Comparison of ENCODE assay signal across 31 mouse cellular contexts in genomic region chr10:82746988-82747850, GRCm38 (mm10). TPM values are rescaled to one million over a fixed set of nuclear protein-coding genes. Genes with fewer than 3 reads are reported as not detected.
A peak's percentile ranks its signal among the peaks of the same experiment; 100 is the strongest.
DNase-seq lines count a peak whose midpoint lies in the region; ATAC-seq and TF ChIP-seq lines count a peak whose summit lies in the region.
"Had no signal": no experiment of that assay in that cellular context is flagged by ENCODE, and none has a peak within 500 bp of the region (broad histone marks: within the 10 kb centered on the region; RNA-seq: fewer than 3 reads in every experiment).

No protein-coding gene starts in this region.

- no peak for TF ChIP-seq POLR2A in ES-Bruce4 (IDR thresholded peaks at IDR 0.05; ENCODE audit: insufficient read depth, low read length)

- H3K27me3 ChIP-seq in ES-Bruce4 (ENCODE audit: control insufficient read depth, insufficient read depth, low read length, poor library complexity, severe bottlenecking): no peaks in the 10 kb centered on the region
- no peaks in the 10 kb centered on the region for H3K27me3 ChIP-seq in stomach, postnatal 0 days (ENCODE audit: control insufficient read depth, insufficient read depth, low read length)
- H3K27me3 ChIP-seq: CH12.LX; embryonic facial prominence, embryonic 12.5 days; forebrain, embryonic 15.5 days; hindbrain, embryonic 12.5 days; limb, embryonic 13.5 days; liver, embryonic 13.5 days; midbrain, embryonic 12.5 days; neural tube, embryonic 15.5 days had no signal

- ATAC-seq in stomach, postnatal 0 days (ENCODE audit: low FRiP score, low TSS enrichment): 0 out of 2 replicates have a peak, but pooled peaks have one; percentile 28
- ATAC-seq: forebrain, embryonic 15.5 days; hindbrain, postnatal 0 days; intestine, postnatal 0 days; lung, postnatal 0 days had no signal

- peaks cover 45% of the 10 kb centered on the region for H3K36me3 ChIP-seq in ES-Bruce4 (ENCODE audit: control insufficient read depth, insufficient read depth, low read length, poor library complexity, severe bottlenecking)
- H3K36me3 ChIP-seq in stomach, postnatal 0 days (ENCODE audit: control insufficient read depth, insufficient read depth, low read length): peaks cover 24% of the 10 kb centered on the region

- peak; percentile 46; the same call in 1 of the 2 replicates for TF ChIP-seq EP300 in ES-Bruce4 (IDR thresholded peaks at IDR 0.05; ENCODE audit: insufficient read depth, low read depth, low read length)
- TF ChIP-seq EP300 in stomach, postnatal 0 days (optimal IDR thresholded peaks at IDR 0.05): no peak

- H3K9me3 ChIP-seq in ES-Bruce4 (replicated peaks; ENCODE audit: control insufficient read depth, insufficient read depth, low read length, poor library complexity, severe bottlenecking): no peaks in the 10 kb centered on the region
- H3K9me3 ChIP-seq in stomach, postnatal 0 days (ENCODE audit: control insufficient read depth, low read length): no peaks in the 10 kb centered on the region
- H3K9me3 ChIP-seq: embryonic facial prominence, embryonic 12.5 days; forebrain, embryonic 10.5 days; forebrain, embryonic 15.5 days; hindbrain, embryonic 12.5 days; limb, embryonic 13.5 days; liver, embryonic 13.5 days; midbrain, embryonic 12.5 days; neural tube, embryonic 15.5 days had no signal

- H3K4me2 ChIP-seq in stomach, postnatal 0 days (replicated peaks; ENCODE audit: low read depth): no peak overlapping the region
- H3K4me2 ChIP-seq: embryonic facial prominence, embryonic 12.5 days; forebrain, embryonic 15.5 days; hindbrain, embryonic 12.5 days; limb, embryonic 13.5 days; liver, embryonic 13.5 days; midbrain, embryonic 12.5 days; neural tube, embryonic 15.5 days had no signal

- WGBS in stomach, postnatal 0 days: 82% methylated on average over 15 of the region's 15 CpGs

- H3K4me3 ChIP-seq in layer of hippocampus, adult 2 months: no peak overlapping the region
- no peak overlapping the region for H3K4me3 ChIP-seq in ES-Bruce4 (ENCODE audit: low read depth, low read length)
- no peak overlapping the region for H3K4me3 ChIP-seq in stomach, postnatal 0 days (ENCODE audit: low read depth, low read length)
- H3K4me3 ChIP-seq: embryonic facial prominence, embryonic 12.5 days; forebrain, embryonic 10.5 days; forebrain, embryonic 15.5 days; hindbrain, embryonic 12.5 days; limb, embryonic 13.5 days; liver, embryonic 13.5 days; midbrain, embryonic 12.5 days; neural tube, embryonic 15.5 days had no signal

- TF ChIP-seq CTCF in layer of hippocampus, adult 2 months (conservative IDR thresholded peaks at IDR 0.05): no peak
- TF ChIP-seq CTCF in ES-Bruce4 (IDR thresholded peaks at IDR 0.05; ENCODE audit: low read depth, low read length): no peak
- TF ChIP-seq CTCF in stomach, postnatal 0 days (IDR thresholded peaks at IDR 0.05; ENCODE audit: low read depth): no peak

- H3K4me1 ChIP-seq in ES-Bruce4 (ENCODE audit: control insufficient read depth, insufficient read depth, low read length): peaks cover 5% of the 10 kb centered on the region
- H3K4me1 ChIP-seq in stomach, postnatal 0 days (replicated peaks; ENCODE audit: control insufficient read depth, insufficient read depth): no peaks in the 10 kb centered on the region
- H3K4me1 ChIP-seq: embryonic facial prominence, embryonic 12.5 days; forebrain, embryonic 10.5 days; forebrain, embryonic 15.5 days; hindbrain, embryonic 12.5 days; limb, embryonic 13.5 days; midbrain, embryonic 12.5 days; neural tube, embryonic 15.5 days had no signal

- H3K27ac ChIP-seq in layer of hippocampus, adult 2 months: peak overlapping the region; percentile 23; the same call in 1 of the 2 replicates
- H3K27ac ChIP-seq in ES-Bruce4 (ENCODE audit: insufficient read depth, low read length): peak overlapping the region; percentile 27
- no peak overlapping the region for H3K27ac ChIP-seq in stomach, postnatal 0 days (replicated peaks)
- H3K27ac ChIP-seq: embryonic facial prominence, embryonic 12.5 days; forebrain, embryonic 10.5 days; forebrain, embryonic 15.5 days; hindbrain, embryonic 12.5 days; hindbrain, postnatal 0 days; limb, embryonic 13.5 days; liver, embryonic 13.5 days; midbrain, embryonic 12.5 days; neural tube, embryonic 15.5 days had no signal

- no peak for DNase-seq in layer of hippocampus, adult 2 months (ENCODE audit: low spot score in 2 of 2)
- DNase-seq in layer of hippocampus, postnatal 14 days (ENCODE audit: low spot score in 2 of 2): no peak
- DNase-seq in R1 (ENCODE audit: low read depth, low spot score): peak; percentile 75
- DNase-seq in stomach, postnatal 0 days (ENCODE audit: low spot score): no peak
- no peak for DNase-seq in neural tube, embryonic 10.5 days (ENCODE audit: extremely low spot score, low spot score)
- no peak for DNase-seq in urinary bladder, adult 18-20 months (ENCODE audit: low spot score in 2 of 2)
- DNase-seq: adrenal gland, postnatal 14 days; B cell, adult 2 months; cerebellum, adult 11-12 months; cerebellum, adult 9-11 months; embryo, embryonic 11 days; heart, postnatal 14 days; kidney, adult 9 months; kidney, postnatal 10 days; layer of hippocampus, adult 9-11 months; liver, embryonic 13.5 days; lung, adult 18-20 months; retina, postnatal 1 day; right cerebral cortex, postnatal 14 days had no signal

- no peak overlapping the region for H3K9ac ChIP-seq in ES-Bruce4 (ENCODE audit: low read depth, poor library complexity, severe bottlenecking)
- H3K9ac ChIP-seq in stomach, postnatal 0 days (ENCODE audit: low read length): no peak overlapping the region
- H3K9ac ChIP-seq: embryonic facial prominence, embryonic 12.5 days; forebrain, embryonic 15.5 days; hindbrain, embryonic 12.5 days; limb, embryonic 13.5 days; liver, embryonic 13.5 days; midbrain, embryonic 12.5 days; neural tube, embryonic 15.5 days had no signal

RNA-seq across cellular contexts. Expression of gene Nfyb, which starts 16.7 kb away (rescaled TPM):
- total RNA-seq in layer of hippocampus, adult 2 months (2021): 10 to 100 TPM; 67.7 to 67.8 TPM
- 10 to 100 TPM; 50.2 to 63.3 TPM for total RNA-seq in layer of hippocampus, postnatal 14 days (2021)
- polyA plus RNA-seq in ES-Bruce4 (2011; ENCODE audit: insufficient read depth, insufficient read length, low read depth, missing spikeins): 101 and 114 TPM in 2 replicates
- 20.3 and 23.8 TPM in 2 replicates for polyA plus RNA-seq in stomach, postnatal 0 days (2015; fragmentation: Nextera tagmentation; extraction: Ambion mirVana)

RNA-seq across cellular contexts. Expression of gene Hcfc2, which starts 51.3 kb away (rescaled TPM):
- total RNA-seq in layer of hippocampus, adult 2 months (2021): 10 to 100 TPM; 46.7 to 51.5 TPM
- total RNA-seq in layer of hippocampus, postnatal 14 days (2021): 10 to 100 TPM; 35.5 to 36.2 TPM
- 7.9 and 8.6 TPM in 2 replicates for polyA plus RNA-seq in ES-Bruce4 (2011; ENCODE audit: insufficient read depth, insufficient read length, low read depth, missing spikeins)
- 18.8 and 19.2 TPM in 2 replicates for polyA plus RNA-seq in stomach, postnatal 0 days (2015; fragmentation: Nextera tagmentation; extraction: Ambion mirVana)

RNA-seq across cellular contexts. Expression of gene Glt8d2, which starts 56.8 kb away (rescaled TPM):
- total RNA-seq in layer of hippocampus, adult 2 months (2021): 10 to 100 TPM; 17.9 to 18.6 TPM
- 1 to 10 TPM; 6.8 to 7.2 TPM for total RNA-seq in layer of hippocampus, postnatal 14 days (2021)
- polyA plus RNA-seq in ES-Bruce4 (2011; ENCODE audit: insufficient read depth, insufficient read length, low read depth, missing spikeins): not detected in 2 replicates
- polyA plus RNA-seq in stomach, postnatal 0 days (2015; fragmentation: Nextera tagmentation; extraction: Ambion mirVana): 3.0 TPM in 2 replicates
- total RNA-seq: CH12.LX had no signal
